Mouse (Mus musculus): ENCODE measurements at regions not wholly inside any gene's neighbourhood (a gene's known extent, or its start where the extent isn't known, plus 50 kb on each side); places are given as distances from the start of the nearest gene placed in this dataset.

DNA sequence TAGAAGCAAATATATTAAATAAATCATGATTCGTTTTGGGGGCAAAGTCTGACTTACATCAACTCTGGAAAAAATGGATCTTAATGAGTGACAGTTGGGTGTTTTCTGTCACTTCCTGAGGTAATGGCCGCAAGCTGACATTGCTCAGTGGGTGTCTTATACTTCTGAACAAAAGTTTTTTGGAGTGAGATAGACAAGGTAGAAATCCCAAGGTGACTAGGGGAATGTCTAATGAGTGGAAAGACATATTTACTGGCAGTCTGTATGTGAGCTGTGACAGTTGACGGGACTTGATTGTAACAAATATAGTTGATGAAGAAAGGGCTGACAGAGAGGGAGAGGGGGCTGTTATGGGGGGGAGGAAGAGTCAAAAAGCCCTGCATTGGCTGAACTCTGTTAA is 257.8 kb downstream of the Tcf7l2 start:
- no peak for TF ChIP-seq CTCF (IDR thresholded peaks at IDR 0.05; ENCODE audit: low read depth)
- no peak for TF ChIP-seq EP300 (IDR thresholded peaks at IDR 0.05; ENCODE audit: low read depth)
